Mouse (Mus musculus): Measurements from ENCODE around the gene Tex16.

Tex16 gene

DNA sequence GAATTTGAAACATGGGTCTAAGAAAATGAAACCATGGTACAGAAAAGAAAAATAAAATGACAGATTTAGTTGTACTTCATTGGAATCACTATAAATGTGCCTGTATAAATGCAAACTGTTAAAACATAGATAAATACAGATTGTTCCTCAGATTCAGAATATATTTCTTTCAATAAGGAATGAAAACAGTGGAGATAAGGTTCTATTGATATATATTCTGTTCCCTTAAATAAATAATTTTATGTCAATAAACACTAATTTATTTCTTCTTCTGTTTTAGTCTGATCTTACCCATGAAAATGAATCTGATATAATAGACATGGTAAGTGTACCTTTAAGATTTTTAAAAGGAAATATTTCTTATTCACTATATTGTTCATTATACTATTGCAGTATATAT is at the start of gene Tex16:
TSS of gene Tex16 (plus strand) at position 301 of the 400 bp plus-strand sequence.
- DNase-seq (ENCODE audit: low spot score), result no peak

DNA sequence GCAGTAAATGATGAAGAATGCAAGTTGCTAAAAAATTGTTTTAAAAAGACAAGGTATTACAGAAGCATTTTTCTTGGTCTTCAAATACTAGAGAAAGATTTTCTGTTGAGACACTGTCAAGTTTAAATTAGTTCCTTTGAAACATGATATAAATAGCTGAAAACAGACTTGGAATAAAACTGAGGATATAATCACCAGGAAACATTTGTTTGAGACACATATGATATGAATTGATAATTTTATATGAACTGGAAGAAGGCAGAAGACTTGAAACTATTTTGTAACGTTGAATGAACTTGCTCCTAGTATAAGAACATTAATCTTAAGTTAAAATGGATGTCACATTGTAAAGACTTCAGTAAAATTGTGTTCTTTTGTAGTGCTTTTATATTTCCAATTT is 11.1 kb upstream of the Tex16 start:
- DNase-seq (ENCODE audit: low spot score), result no peak
